Mouse (Mus musculus): Measurements from ENCODE around the gene Clic4.
"Not testable (repeated sequence)": the region's sequence is repeated elsewhere in the genome, so short reads cannot be mapped to it uniquely, and the experiment has no call there.

Clic4 gene

GRCm38 (mm10) chr4:135184277-135184676, 88.3 kb downstream of the Clic4 start:
- not testable (repeated sequence) for DNase-seq

DNA sequence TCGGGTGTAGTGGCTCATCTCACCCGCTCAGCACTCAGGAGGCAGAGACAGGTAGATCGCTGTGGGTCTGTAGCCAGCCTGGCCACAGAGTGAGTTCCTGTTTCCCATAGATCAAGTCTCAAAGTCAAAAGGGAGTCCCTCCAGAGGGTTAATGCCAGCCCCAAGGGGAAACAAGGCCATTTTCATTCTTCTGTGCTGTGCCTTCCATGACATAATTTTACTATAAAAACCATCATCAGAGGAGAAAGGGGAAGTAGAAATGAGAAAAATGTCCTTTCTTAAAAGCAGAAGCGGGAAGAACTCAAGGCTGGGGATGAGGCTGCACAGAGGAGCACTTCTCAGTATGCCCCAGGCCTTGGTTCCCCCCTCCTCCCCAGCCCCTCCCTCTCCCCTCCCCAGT, 90.8 kb downstream of the Clic4 start:
- no peak for DNase-seq

- DNase-seq: peak; percentile 74 to 80
Measured at GRCm38 (mm10) chr4:135179077-135179481, 93.5 kb downstream of the Clic4 start.

GRCm38 (mm10) chr4:135177568-135177967, 95.0 kb downstream of the Clic4 start:
- DNase-seq: no peak

- DNase-seq: peak; percentile 42 to 64
Measured at GRCm38 (mm10) chr4:135175406-135176120, 97.1 kb downstream of the Clic4 start.

GRCm38 (mm10) chr4:135171304-135171875, 101.2 kb downstream of the Clic4 start:
- DNase-seq: no peak

DNA sequence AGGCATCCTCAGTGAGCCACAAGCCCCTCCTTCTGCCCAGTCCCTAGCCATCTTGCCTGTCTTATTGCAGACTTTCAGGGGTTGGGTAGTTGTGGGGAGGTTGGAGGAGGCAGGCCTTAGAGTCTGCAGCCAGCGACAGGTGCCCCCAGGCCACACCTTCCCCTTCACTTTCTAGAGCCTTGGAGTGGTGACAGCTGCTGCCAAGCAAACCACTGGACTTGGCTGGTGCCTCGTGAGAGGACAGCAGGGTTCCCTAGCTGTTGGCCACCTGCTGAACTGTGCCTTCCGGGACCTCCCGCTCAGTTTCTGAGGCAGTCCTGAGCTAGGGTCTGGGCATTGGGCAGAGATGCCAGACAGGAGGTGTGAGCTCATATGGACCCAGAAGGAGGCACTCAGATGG, 103.1 kb downstream of the Clic4 start:
- no peak for DNase-seq

DNA sequence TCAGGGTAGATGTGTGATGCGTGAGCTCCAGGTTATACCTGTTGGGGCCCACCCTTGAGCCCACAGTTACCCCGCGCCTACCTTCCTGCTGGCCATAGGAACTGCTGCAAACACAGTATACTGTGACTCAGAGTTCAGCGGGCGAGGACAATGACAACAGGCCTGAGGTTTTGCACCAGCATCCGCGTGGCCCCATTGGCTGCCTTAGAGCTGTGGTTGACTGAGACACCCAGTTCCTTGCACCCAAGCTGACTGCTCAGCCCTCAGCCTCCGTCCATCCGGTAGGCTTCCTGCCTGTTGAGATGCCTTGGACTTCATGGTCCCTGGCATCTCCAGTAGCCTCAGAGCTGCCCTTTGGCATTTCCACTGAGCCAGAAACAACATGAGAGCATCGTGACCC, 103.5 kb downstream of the Clic4 start:
- DNase-seq: no peak

DNA sequence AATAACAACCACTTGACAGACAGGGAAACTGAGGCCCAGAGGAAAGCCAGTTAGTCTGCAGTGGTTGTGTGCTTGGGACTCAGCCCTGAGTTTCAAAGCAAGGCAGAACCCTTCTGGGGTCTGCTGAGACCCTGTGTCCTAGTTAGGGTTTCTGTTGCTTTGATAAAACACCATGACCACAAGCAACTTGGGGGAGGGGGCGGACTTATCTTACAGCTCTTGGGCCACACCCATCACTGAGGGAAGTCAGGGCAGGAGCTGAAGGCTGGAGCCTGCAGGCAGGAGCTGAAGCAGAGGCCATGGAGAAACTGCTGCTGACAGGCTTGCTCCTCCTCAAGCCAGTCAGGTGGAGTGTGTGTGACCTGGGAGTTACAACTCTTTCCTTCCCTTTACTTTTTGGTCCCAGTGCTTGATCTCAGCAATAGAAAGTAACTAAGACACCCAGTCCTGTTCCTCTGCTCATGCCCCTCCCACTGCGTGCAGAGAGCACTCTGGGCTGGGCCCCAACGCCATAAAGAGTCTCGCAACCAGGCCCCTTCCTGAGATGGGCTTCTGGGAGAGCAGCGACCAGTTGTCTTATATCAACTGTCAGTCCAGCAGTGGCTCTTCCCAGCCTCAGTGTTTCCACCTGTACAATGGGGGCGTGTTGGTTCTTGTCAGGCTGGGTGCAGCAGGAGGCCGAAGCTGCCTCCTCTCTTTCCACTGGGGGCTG, 104.6 kb downstream of the Clic4 start:
- DNase-seq: no peak

DNA sequence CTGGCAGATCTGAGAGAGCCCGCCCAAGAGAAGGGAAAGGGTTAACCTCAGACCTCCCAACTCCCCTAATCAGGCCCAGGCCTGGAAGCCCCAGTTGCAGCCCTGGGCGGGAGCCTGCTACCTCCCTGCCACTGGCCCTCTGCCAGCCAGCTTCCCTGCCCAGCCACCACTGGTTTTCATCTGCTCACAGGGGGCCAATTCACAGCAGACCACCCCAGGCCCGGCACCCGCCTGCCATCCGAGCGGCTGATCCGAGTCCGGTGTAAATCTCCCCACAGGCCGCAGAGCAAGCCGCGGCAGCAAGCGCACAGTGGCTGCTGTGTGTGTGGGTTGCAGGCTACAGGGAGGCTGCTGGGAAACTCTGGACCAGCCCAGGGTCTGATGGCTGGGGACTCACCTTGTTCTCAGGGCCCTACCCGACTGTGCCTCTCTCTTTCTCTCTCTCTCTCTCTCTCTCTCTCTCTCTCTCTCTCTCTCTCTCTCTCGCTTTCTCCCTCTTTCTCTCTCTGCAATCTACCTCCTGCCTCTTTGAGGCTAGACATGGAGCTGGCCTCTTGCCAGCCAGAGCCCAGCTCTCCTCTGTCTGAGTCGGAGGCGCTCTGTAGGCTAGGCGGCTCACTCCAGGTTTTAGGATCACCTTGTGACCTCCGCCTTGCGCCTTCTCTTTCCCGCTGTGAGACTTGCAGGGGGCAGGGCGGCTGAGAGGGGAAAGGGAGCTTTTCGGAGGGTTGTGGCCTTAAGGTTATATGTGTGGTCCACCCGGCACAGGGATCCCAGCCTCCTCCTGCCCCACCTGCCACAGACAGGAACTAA, 106.0 kb downstream of the Clic4 start:
- DNase-seq: peak; percentile 44 to 68

DNA sequence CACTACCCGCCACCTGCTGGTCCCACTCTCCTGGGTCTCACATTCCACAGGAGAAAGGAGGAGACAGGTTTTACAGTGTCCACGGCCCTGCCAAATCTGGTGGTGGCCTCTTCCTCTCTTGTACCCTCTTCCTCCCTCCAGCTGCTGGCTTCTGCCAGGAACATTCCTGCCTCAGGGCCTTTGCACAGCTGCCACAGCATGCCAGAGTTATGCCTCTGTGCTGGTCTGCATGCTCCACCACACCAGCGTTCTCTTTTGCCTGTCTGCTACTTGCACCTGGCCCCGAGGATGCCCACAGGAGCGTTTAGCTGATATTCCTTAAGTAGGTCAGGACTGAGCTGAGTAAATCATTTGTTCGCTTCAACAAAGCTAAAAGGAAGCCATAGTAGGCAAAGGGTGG, 106.9 kb downstream of the Clic4 start:
- no peak for DNase-seq
